Mouse (Mus musculus): Measurements from ENCODE around the gene Jakmip3.

DNA sequence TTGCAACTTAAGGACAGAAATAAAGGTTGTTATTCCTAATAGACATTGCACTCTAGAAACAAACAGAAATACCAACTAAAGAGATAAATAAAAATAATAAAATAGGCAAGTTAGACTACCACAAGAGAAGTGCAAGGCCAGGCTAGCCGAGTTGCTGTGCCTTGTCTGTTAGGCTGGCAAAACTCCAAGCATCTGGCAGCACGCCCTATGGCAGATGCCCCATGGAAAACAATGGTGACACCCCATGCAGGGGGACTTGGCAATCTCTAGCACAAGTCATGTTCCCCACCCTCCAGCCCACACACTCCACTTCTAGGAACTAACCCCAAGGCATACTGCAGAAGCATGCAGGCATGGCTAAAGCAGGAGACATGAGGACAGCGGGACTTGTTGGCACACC is 192.9 kb downstream of the Jakmip3 start:
- no peak for TF ChIP-seq CTCF (IDR thresholded peaks at IDR 0.05; ENCODE audit: extremely low read depth, insufficient read length, insufficient replicate concordance, low read depth, low read length)
- no peak for TF ChIP-seq POLR2A (IDR thresholded peaks at IDR 0.05; ENCODE audit: low read depth, low read length)
